Mouse (Mus musculus) lung, adult 2 months (tissue): ENCODE results near the gene Clcn6. TPM values are rescaled to one million over a fixed set of nuclear protein-coding genes. Genes with fewer than 3 reads are reported as not detected.

Source experiments
- DNase-seq: peaks from one replicate; pipeline ENCODE4 v3.0.0; 2022
- H3K4me1 ChIP-seq: fragments of 200-500 bp; 2 replicates; pipeline ENCODE4 v1.6.1; 2011; ENCODE audit warnings: low read length; ENCODE audit not compliant: control insufficient read depth, insufficient read depth
- H3K4me3 ChIP-seq: fragments of 200-500 bp; replicated peaks from 2 replicates; pipeline ENCODE3; 2011; ENCODE audit warnings: low read depth, mild to moderate bottlenecking, control low read depth, low read length; ENCODE audit errors: extremely low read depth
- CTCF ChIP-seq: fragments of 200-500 bp; IDR thresholded peaks from 2 replicates; pipeline ENCODE4 v1.5.1; 2011; ENCODE audit warnings: mild to moderate bottlenecking, low read length, control low read depth; ENCODE audit not compliant: insufficient read depth
- POLR2A ChIP-seq: fragments of 200-500 bp; IDR thresholded peaks from 2 replicates; pipeline ENCODE4 v1.6.1; 2011; ENCODE audit warnings: low read depth, mild to moderate bottlenecking, control low read depth, low read length, borderline replicate concordance; ENCODE audit errors: extremely low read depth
- WGBS: fragments of 180-500 bp; shearing (Covaris S2); methylation state at CpG from one replicate; pipeline ENCODE4 v1.1.7; 2018; 5-methylcytosine and 5-hydroxymethylcytosine counted together
- polyA plus RNA-seq: library from polyadenylated mRNA; depleted of rRNA; stranded (reverse); fragments of >200 nt; gene quantifications from 2 replicates; pipeline ENCODE4 v1.2.3, GENCODE M21; 2012; rRNA removed

The Clcn6 gene
- 14.1 and 14.9 TPM in 2 replicates for polyA plus RNA-seq

- peak; percentile 90; the same call in 1 of the 2 replicates for TF ChIP-seq POLR2A
- TF ChIP-seq CTCF = no peak
- H3K4me3 ChIP-seq = peak within 1 kb of the TSS; percentile 89
- WGBS = under 1% methylated on average over 54 of the region's 54 CpGs
- H3K4me1 ChIP-seq = peaks cover 15% of the 10 kb centered on the region
- peak; percentile 100 for DNase-seq
These were observed at the start of gene Clcn6, which contains the start of gene Mthfr for GRCm38 (mm10) chr4:148038600-148039253. Clcn6 (minus strand) TSS chr4:148038821. Mthfr (plus strand) TSS chr4:148039077.

GRCm38 (mm10) chr4:148087907-148088527 lies 49.4 kb upstream of the Clcn6 start, which contains the start of gene Agtrap:
Agtrap (minus strand) TSS chr4:148088031.
- H3K4me3 ChIP-seq = peak within 1 kb of the TSS; percentile 71
- TF ChIP-seq POLR2A (peak; percentile 56; the same call in 1 of the 2 replicates), CTCF (no peak)
- H3K4me1 ChIP-seq = peaks cover 29% of the 10 kb centered on the region
- WGBS = 6% methylated on average over 34 of the region's 34 CpGs
- DNase-seq = peak; percentile 96

GRCm38 (mm10) chr4:148087091-148087906 lies 48.7 kb upstream of the Clcn6 start:
- DNase-seq = peak; percentile 48
- peaks cover 29% of the 10 kb centered on the region for H3K4me1 ChIP-seq
- WGBS = 3% methylated on average over 30 of the region's 30 CpGs
- peak overlapping the region; percentile 71 for H3K4me3 ChIP-seq
- no peak for TF ChIP-seq POLR2A
- no peak for TF ChIP-seq CTCF

GRCm38 (mm10) chr4:148085907-148086305 lies 47.3 kb upstream of the Clcn6 start:
- H3K4me3 ChIP-seq = no peak overlapping the region
- peaks cover 29% of the 10 kb centered on the region for H3K4me1 ChIP-seq
- no peak for DNase-seq
- no peak for TF ChIP-seq POLR2A
- WGBS = 65% methylated on average over 3 of the region's 3 CpGs

- 38% methylated on average over 10 of the region's 10 CpGs for WGBS
- TF ChIP-seq CTCF (no peak), POLR2A (no peak)
- Histone ChIP-seq H3K4me1 (peaks cover 29% of the 10 kb centered on the region), H3K4me3 (no peak overlapping the region)
- no peak for DNase-seq
These were observed 46.7 kb upstream of the Clcn6 start for GRCm38 (mm10) chr4:148085131-148085906.

GRCm38 (mm10) chr4:148084261-148084714 lies 45.7 kb upstream of the Clcn6 start:
- DNase-seq = peak; percentile 30
- WGBS = 16% methylated on average over 7 of the region's 8 CpGs
- peaks cover 29% of the 10 kb centered on the region for H3K4me1 ChIP-seq

GRCm38 (mm10) chr4:148083176-148083899 lies 44.7 kb upstream of the Clcn6 start:
- no peak overlapping the region for H3K4me3 ChIP-seq
- TF ChIP-seq POLR2A (no peak), CTCF (no peak)
- WGBS = 47% methylated on average over 21 of the region's 21 CpGs
- H3K4me1 ChIP-seq = peaks cover 29% of the 10 kb centered on the region
- DNase-seq = peak; percentile 21

More at GRCm38 (mm10) chr4:148084261-148084714, 45.7 kb upstream of the Clcn6 start:
- H3K4me3 ChIP-seq = no peak overlapping the region
- TF ChIP-seq POLR2A (no peak), CTCF (no peak)

GRCm38 (mm10) chr4:148082257-148083044 lies 43.8 kb upstream of the Clcn6 start:
- H3K4me1 ChIP-seq = peaks cover 29% of the 10 kb centered on the region
- 52% methylated on average over 12 of the region's 12 CpGs for WGBS

More at GRCm38 (mm10) chr4:148082257-148083044, 43.8 kb upstream of the Clcn6 start:
- peak; percentile 46 for DNase-seq
- H3K4me3 ChIP-seq = no peak overlapping the region
- TF ChIP-seq CTCF = 0 out of 2 replicates have a peak, but pooled peaks have one; percentile 25
- no peak for TF ChIP-seq POLR2A
